Mouse (Mus musculus): ENCODE measurements at regions not wholly inside any gene's neighbourhood (a gene's known extent, or its start where the extent isn't known, plus 50 kb on each side); places are given as distances from the start of the nearest gene placed in this dataset.

- TF ChIP-seq POLR2A (IDR thresholded peaks at IDR 0.05; ENCODE audit: borderline replicate concordance, extremely low read depth, insufficient read depth, insufficient read length, poor library complexity, severe bottlenecking) = no peak
- TF ChIP-seq CTCF (IDR thresholded peaks at IDR 0.05; ENCODE audit: borderline replicate concordance, extremely low read depth, insufficient read depth, insufficient read length) = no peak
Measured at GRCm38 (mm10) chr16:25603121-25603520, 80.4 kb upstream of the Trp63 start.
